Mouse (Mus musculus): ENCODE results near the gene Alkbh1.
A peak's percentile ranks its signal among the peaks of the same experiment; 100 is the strongest.

DNA sequence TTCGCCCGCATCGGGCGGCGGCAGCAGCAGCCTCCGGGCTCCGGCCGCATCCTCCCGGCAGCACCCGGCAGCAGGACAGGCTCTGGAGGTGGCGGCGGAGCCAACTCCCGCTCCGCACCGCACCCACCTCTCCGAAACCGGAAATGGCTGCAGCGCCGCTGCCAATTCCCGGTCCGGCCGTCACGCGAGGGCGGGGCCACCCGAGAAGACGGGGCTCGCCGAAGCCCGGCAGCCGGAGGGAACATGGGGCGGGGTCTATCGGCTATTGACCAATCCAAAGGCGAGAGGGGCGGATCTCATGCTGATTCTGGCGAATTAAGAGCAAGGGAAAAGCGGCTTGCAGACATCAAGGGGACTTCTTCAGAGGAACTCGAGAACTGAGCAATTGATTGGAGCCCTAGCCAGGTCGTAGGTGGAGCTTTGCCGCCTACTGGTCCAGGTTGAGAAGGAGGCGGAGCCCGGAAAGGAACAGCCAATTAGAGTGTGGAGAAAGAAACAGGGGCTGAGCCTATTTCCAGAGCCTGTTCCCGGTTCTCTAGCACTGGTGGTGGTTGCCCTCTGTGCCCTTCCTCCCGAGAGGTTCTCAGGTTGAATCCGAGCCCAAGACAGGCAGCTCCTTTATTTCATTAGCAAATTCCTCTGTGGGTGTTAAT, 55.6 kb downstream of the Alkbh1 start, which contains the start of gene Sptlc2:
- no peak for TF ChIP-seq CTCF (IDR thresholded peaks at IDR 0.05; ENCODE audit: extremely low read depth, insufficient read length, insufficient replicate concordance, low read depth, low read length)
- peak; percentile 87 for TF ChIP-seq POLR2A (IDR thresholded peaks at IDR 0.05; ENCODE audit: low read depth, low read length)

Data from small intestine, adult 2 months (tissue).